Mouse (Mus musculus) liver, embryonic 16.5 days (tissue): ENCODE measurements around the gene Nt5c3b. TPM values are rescaled to one million over a fixed set of nuclear protein-coding genes. Genes with fewer than 3 reads are reported as not detected.

Experiments used
- ATAC-seq: fragments of 200-750 bp; cut with Nextera tagmentation; 2 replicates; pipeline ENCODE4 v1.8.0; 2017; ENCODE audit warnings: low read depth, mild to moderate bottlenecking, moderate number of reproducible peaks, moderate library complexity
- H3K27ac ChIP-seq: fragments of 300-500 bp; sonication (generic); 2 replicates; pipeline ENCODE4 v1.5.1; 2014; ENCODE audit warnings: mild to moderate bottlenecking, low read length
- H3K27me3 ChIP-seq: fragments of 300-500 bp; sonication (generic); 2 replicates; pipeline ENCODE4 v1.6.1; 2014; ENCODE audit warnings: low read depth, low read length, mixed read lengths; ENCODE audit not compliant: control insufficient read depth, insufficient read depth
- H3K36me3 ChIP-seq: fragments of 300-500 bp; sonication (generic); 2 replicates; pipeline ENCODE4 v1.6.1; 2014; ENCODE audit warnings: mild to moderate bottlenecking; ENCODE audit not compliant: control insufficient read depth, insufficient read depth
- H3K4me1 ChIP-seq: fragments of 300-500 bp; sonication (generic); 2 replicates; pipeline ENCODE4 v1.6.1; 2014; ENCODE audit warnings: low read depth, low read length, mixed read lengths; ENCODE audit not compliant: control insufficient read depth
- H3K4me2 ChIP-seq: fragments of 300-500 bp; sonication (generic); 2 replicates; pipeline ENCODE4 v1.6.1; 2014; ENCODE audit warnings: low read depth, low read length, mixed read lengths
- H3K4me3 ChIP-seq: fragments of 300-500 bp; sonication (generic); 2 replicates; pipeline ENCODE4 v1.5.1; 2014; ENCODE audit warnings: low read depth, mild to moderate bottlenecking, low read length
- H3K9ac ChIP-seq: fragments of 300-500 bp; sonication (generic); 2 replicates; pipeline ENCODE4 v1.6.1; 2014; ENCODE audit warnings: low read depth, low read length
- H3K9me3 ChIP-seq: fragments of 300-500 bp; sonication (generic); replicated peaks from 2 replicates; pipeline ENCODE4 v1.6.1; 2016; ENCODE audit warnings: low read length; ENCODE audit not compliant: control insufficient read depth
- WGBS: fragments of 180-500 bp; shearing (Covaris S2); extraction: QIAGEN DNeasy Blood & Tissue Kit; methylation state at CpG from one replicate; pipeline ENCODE4 v1.1.7; 2014; ENCODE audit not compliant: insufficient replicate concordance; 5-methylcytosine and 5-hydroxymethylcytosine counted together
- polyA plus RNA-seq: library from polyadenylated mRNA; unstranded; fragments of >200 nt; fragmentation: Nextera tagmentation; extraction: Ambion mirVana; gene quantifications from 2 replicates; pipeline ENCODE4 v1.2.1, GENCODE M21; 2015

Gene Nt5c3b
- polyA plus RNA-seq, 1 experiment from 2014 or later: 16.0 TPM

DNA sequence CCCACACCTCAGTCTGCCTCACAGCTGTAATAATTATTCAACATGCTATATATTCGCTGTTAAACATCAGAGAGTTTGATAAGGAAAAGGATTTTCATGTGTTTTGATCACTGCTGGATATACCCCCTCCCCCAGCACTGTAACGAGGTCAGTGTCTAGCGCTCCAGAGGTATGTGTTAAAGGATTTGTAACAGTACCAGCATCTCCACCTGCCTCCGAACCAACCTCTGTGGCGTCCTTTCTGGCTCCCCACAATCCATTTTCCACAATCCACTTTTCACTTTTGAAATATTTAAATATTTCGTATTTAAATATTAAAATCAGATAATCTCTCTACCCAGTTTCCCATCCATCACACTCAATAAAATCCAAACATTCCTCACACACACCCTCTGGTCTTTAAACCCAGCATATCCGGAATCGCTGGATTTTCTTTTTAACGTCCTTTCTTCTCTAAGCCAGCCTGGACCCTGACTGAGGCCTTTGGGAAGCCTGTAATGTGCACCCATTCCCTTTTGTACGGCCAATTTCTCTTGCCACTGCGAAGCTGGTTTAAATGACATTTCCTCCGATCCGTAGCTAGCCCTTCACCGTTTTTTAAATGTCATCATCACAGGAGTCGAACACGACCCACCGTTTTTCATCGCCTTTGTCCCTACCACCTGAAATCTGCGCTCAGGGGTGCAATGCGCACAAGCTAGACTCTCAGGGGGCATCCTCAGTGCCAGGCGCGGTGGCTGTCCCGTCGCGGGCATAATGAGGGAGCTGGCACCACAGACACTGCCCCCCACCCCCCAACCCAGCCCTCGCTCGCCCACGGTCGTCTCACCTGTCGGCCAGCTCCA is 30.0 kb upstream of the Nt5c3b start:
- H3K4me3 ChIP-seq: peak overlapping the region; percentile 92
- H3K27ac ChIP-seq: peak overlapping the region; percentile 75; the same call in 1 of the 2 replicates
- H3K9ac ChIP-seq: peak overlapping the region; percentile 95
- H3K4me2 ChIP-seq: peak overlapping the region; percentile 85
- no peaks in the 10 kb centered on the region for H3K9me3 ChIP-seq
- 6% methylated on average over 30 of the region's 30 CpGs for WGBS
- no peaks in the 10 kb centered on the region for H3K27me3 ChIP-seq
- no peaks in the 10 kb centered on the region; the same call in 1 of the 2 replicates for H3K36me3 ChIP-seq
- ATAC-seq: no peak
- peaks cover 17% of the 10 kb centered on the region for H3K4me1 ChIP-seq

DNA sequence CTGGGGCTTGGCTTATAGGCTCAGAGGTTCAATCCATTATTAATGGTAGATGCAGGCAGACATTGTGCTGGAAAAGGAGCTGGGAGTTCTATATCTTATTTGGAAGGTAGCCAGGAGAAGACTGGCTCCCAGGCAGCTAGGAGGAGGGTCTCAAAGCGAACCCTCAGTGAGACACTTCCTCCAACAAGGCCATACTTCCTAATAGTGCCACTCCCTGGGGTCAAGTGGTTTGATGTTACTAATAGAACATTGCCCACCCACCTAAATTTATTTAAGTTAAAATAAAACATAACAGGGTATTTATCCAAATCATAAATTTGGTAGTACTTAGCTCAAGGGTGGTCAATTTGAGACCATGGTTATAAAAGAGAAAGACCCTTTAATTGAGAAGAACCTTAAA is 24.2 kb upstream of the Nt5c3b start:
- Histone ChIP-seq H3K36me3 (no peaks in the 10 kb centered on the region; the same call in 1 of the 2 replicates), H3K9me3 (no peaks in the 10 kb centered on the region), H3K4me2 (no peak overlapping the region), H3K27ac (no peak overlapping the region), H3K27me3 (no peaks in the 10 kb centered on the region), H3K4me1 (peaks cover 9% of the 10 kb centered on the region), H3K4me3 (no peak overlapping the region), H3K9ac (no peak overlapping the region)
- no peak for ATAC-seq
- 33% methylated on average over 1 of the region's 1 CpGs for WGBS

DNA sequence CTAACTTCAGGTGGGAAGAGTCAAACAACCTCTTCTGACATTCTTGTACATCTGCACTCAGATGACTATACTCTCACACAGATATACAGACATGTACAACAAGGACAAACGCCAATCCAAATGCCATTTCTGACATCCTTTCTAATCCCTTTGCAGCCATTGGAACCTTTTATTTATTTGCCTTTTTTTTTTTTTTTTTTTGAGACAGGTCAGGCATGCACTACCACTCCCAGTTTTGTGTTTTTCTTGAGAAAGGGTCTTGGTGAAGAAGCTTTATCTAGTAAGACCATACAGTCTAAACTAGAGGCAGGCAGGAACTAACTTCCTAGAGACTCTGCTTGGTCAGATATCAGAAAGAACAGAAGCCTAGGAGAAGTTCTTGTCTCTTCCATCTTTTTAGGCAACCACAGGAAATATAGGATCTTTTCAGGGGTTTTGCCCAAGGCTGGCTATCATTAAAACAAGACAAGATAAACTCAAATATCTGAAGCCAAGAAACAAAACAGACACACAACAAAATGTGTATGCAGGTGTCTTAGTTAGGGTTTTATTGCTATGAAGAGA is 23.7 kb upstream of the Nt5c3b start:
- no peaks in the 10 kb centered on the region for H3K27me3 ChIP-seq
- no peak overlapping the region for H3K4me2 ChIP-seq
- no peak for ATAC-seq
- no peak overlapping the region for H3K27ac ChIP-seq
- H3K4me3 ChIP-seq: no peak overlapping the region
- peaks cover 3% of the 10 kb centered on the region; the same call in 1 of the 2 replicates for H3K4me1 ChIP-seq
- H3K9ac ChIP-seq: no peak overlapping the region
- no peaks in the 10 kb centered on the region for H3K9me3 ChIP-seq
- WGBS: 45% methylated on average over 1 of the region's 1 CpGs
- H3K36me3 ChIP-seq: no peaks in the 10 kb centered on the region; the same call in 1 of the 2 replicates

DNA sequence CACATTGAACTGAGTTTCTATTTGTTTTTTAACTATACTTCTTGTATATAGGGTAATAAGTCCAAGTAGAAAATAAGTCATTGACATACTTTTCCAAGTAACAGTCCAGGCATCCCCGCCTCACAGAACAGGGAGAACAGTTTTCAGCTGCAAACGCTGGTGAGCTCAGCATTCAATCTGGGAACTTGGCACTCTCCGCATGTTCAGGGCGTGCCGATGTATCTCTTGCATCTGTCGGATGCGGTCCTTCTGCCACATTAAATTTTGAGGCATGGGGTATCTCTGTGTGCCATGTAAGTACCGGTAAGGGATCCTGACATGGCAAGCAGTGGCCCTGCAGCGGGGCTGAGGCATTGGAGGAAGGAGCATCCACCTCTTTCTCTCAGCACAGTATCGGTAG is 21.1 kb upstream of the Nt5c3b start:
- Histone ChIP-seq H3K9me3 (no peaks in the 10 kb centered on the region), H3K4me3 (no peak overlapping the region), H3K4me2 (no peak overlapping the region), H3K4me1 (peaks cover 3% of the 10 kb centered on the region; the same call in 1 of the 2 replicates), H3K9ac (no peak overlapping the region), H3K27ac (no peak overlapping the region), H3K36me3 (no peaks in the 10 kb centered on the region; the same call in 1 of the 2 replicates), H3K27me3 (no peaks in the 10 kb centered on the region)
- 88% methylated on average over 10 of the region's 10 CpGs for WGBS
- ATAC-seq: no peak

DNA sequence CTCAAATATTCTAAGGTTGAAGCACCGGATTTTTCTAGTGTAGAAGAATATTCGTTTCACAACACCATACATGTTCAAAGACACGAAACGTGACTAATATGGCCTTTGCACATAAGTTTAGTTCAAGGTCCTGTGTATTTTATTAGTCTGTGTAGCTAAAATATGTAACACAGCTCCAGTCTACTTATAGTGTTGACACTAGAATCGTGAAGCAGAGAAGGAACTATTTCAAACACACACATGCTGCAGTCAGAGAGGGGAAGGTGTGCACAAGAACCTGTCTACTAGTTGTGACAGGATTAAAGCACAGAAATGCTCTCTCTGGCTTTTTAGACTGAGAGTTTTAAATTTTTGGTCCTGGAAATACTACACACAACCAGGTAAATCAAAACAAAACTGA is 16.1 kb upstream of the Nt5c3b start:
- WGBS: 79% methylated on average over 5 of the region's 5 CpGs
- H3K9ac ChIP-seq: no peak overlapping the region
- no peaks in the 10 kb centered on the region for H3K9me3 ChIP-seq
- no peaks in the 10 kb centered on the region for H3K27me3 ChIP-seq
- H3K27ac ChIP-seq: no peak overlapping the region
- H3K4me3 ChIP-seq: no peak overlapping the region
- H3K36me3 ChIP-seq: no peaks in the 10 kb centered on the region
- H3K4me1 ChIP-seq: no peaks in the 10 kb centered on the region
- no peak for ATAC-seq
- H3K4me2 ChIP-seq: no peak overlapping the region

DNA sequence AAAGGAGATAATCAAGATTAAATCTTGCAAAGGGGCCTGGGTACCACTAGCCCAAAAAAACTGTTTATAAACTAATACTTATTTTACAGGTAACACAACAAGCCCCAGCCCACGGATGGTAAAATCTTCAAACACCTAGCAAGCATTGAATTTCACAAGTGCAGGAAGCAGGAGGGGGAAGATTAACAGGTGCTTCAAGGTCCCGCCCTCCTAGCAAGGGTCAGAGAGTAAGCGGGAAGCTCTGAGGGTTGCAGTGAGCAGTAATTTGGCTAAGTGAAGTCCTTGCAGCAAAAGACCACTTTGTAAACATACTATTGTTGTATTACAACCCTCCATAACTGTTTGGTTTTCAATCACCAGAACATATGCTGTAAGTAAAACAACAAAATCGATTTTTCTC is 15.6 kb upstream of the Nt5c3b start:
- WGBS: 66% methylated on average over 4 of the region's 4 CpGs
- ATAC-seq: no peak
- H3K4me1 ChIP-seq: no peaks in the 10 kb centered on the region
- no peaks in the 10 kb centered on the region for H3K27me3 ChIP-seq
- no peaks in the 10 kb centered on the region for H3K36me3 ChIP-seq
- H3K4me2 ChIP-seq: no peak overlapping the region
- H3K9ac ChIP-seq: no peak overlapping the region
- H3K27ac ChIP-seq: no peak overlapping the region
- no peaks in the 10 kb centered on the region for H3K9me3 ChIP-seq
- no peak overlapping the region for H3K4me3 ChIP-seq

DNA sequence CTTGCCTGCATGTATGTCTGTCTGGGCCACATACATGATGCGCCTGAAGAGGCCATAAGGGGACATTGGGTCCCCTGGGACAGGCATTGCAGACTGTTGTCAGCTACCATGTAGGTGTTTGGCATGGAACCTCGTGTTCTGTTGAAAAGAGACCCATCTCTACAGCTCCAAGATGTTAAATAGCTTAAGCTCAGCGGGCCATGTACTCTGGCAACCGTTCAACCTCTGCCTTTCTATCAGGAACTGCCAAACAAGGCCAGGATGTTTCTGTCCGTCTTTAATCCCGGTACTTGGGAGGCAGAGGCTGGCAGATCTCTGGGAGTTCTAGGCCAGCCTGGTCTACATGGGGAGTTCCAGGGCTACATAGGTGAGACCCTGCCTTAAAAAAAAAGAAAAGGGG is 1.0 kb upstream of the Nt5c3b start:
- no peak overlapping the region for H3K4me3 ChIP-seq
- no peaks in the 10 kb centered on the region for H3K9me3 ChIP-seq
- WGBS: 82% methylated on average over 6 of the region's 6 CpGs
- no peak overlapping the region for H3K9ac ChIP-seq
- H3K27me3 ChIP-seq: no peaks in the 10 kb centered on the region
- no peak overlapping the region for H3K4me2 ChIP-seq
- H3K27ac ChIP-seq: no peak overlapping the region
- peaks cover 14% of the 10 kb centered on the region for H3K4me1 ChIP-seq
- no peaks in the 10 kb centered on the region for H3K36me3 ChIP-seq
- ATAC-seq: no peak

DNA sequence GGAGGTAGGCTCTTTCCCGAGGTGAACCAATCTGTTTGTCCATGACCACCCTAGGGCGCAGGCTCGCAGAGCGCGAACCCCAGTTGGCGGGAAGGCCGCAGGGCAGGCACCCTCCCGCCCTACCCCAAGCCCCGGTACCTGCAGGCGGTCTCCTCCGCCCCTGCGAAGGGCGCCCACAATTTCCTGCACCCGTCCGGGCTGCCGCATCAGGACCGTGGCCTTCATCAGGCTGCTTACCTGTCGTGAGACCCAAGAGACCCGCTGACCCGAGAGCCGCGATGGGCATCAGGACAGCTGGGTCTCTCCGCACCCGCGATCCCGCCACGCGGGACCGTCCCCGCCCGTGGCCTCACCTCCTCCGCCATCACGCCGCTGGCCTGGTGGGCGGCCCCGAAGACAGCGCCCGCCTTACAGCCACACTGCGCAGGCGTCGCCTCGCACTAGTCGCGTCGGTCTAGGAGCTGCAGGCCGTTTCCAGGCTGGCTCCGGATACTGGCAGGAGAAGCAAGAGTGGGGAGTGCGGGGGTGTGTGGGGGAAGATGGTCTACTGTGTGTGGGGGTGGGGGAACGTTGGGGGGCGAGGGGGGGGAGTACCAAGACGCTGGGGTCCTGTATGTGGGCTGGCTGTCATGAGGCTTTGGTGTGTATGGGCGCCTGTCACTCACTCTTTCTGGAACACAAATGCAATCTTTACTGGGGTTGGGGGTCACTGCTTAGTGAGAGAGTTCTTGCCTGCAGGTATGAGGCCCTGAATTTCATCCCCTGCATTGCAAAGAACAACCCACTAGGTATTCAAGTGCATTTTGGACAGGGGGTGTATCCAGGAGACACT is 701 bp downstream of the Nt5c3b start:
- peak overlapping the region; percentile 88 for H3K4me2 ChIP-seq
- no peaks in the 10 kb centered on the region for H3K36me3 ChIP-seq
- H3K27ac ChIP-seq: no peak overlapping the region
- peak; percentile 92 for ATAC-seq
- H3K4me3 ChIP-seq: peak overlapping the region; percentile 74
- no peaks in the 10 kb centered on the region for H3K27me3 ChIP-seq
- WGBS: under 1% methylated on average over 52 of the region's 52 CpGs
- peak overlapping the region; percentile 77 for H3K9ac ChIP-seq
- H3K4me1 ChIP-seq: peaks cover 14% of the 10 kb centered on the region
- no peaks in the 10 kb centered on the region for H3K9me3 ChIP-seq
